Mouse (Mus musculus): ENCODE results near the gene Sh3kbp1. TPM values are rescaled to one million over a fixed set of nuclear protein-coding genes. Genes with fewer than 3 reads are reported as not detected.

The Sh3kbp1 gene
- polyA plus RNA-seq, 1 experiment from 2014 or later, result 26.3 TPM

- H3K4me2 ChIP-seq, result no peak overlapping the region
- no peak overlapping the region for H3K9ac ChIP-seq (replicated peaks)
- no peak overlapping the region for H3K4me3 ChIP-seq (replicated peaks)
- H3K36me3 ChIP-seq, result no peaks in the 10 kb centered on the region
- no peaks in the 10 kb centered on the region for H3K9me3 ChIP-seq
- H3K27ac ChIP-seq, result no peak overlapping the region
- peaks cover 26% of the 10 kb centered on the region for H3K27me3 ChIP-seq
- no peak for ATAC-seq (ENCODE audit: insufficient number of reproducible peaks, insufficient read depth, low FRiP score, low TSS enrichment, low read depth)
- H3K4me1 ChIP-seq (replicated peaks), result no peaks in the 10 kb centered on the region
- WGBS, result 67% methylated on average over 2 of the region's 2 CpGs
These were observed 212.7 kb downstream of the Sh3kbp1 start for GRCm38 (mm10) chrX:159839786-159840185.

- H3K27ac ChIP-seq, result no peak overlapping the region
- no peak overlapping the region for H3K4me3 ChIP-seq (replicated peaks)
- no peak for ATAC-seq (ENCODE audit: insufficient number of reproducible peaks, insufficient read depth, low FRiP score, low TSS enrichment, low read depth)
These were observed 213.2 kb downstream of the Sh3kbp1 start for GRCm38 (mm10) chrX:159840225-159840624.

GRCm38 (mm10) chrX:159850722-159851121 lies 223.7 kb downstream of the Sh3kbp1 start:
- no peaks in the 10 kb centered on the region for H3K9me3 ChIP-seq
- H3K9ac ChIP-seq (replicated peaks), result no peak overlapping the region
- no peaks in the 10 kb centered on the region for H3K4me1 ChIP-seq (replicated peaks)
- no peak overlapping the region for H3K4me3 ChIP-seq (replicated peaks)
- no peak overlapping the region for H3K4me2 ChIP-seq
- WGBS, result 87% methylated on average over 8 of the region's 8 CpGs
- H3K36me3 ChIP-seq, result no peaks in the 10 kb centered on the region
- no peak for ATAC-seq (ENCODE audit: insufficient number of reproducible peaks, insufficient read depth, low FRiP score, low TSS enrichment, low read depth)
- H3K27me3 ChIP-seq, result peaks cover 15% of the 10 kb centered on the region
- no peak overlapping the region for H3K27ac ChIP-seq

More at GRCm38 (mm10) chrX:159840225-159840624, 213.2 kb downstream of the Sh3kbp1 start:
- no peak overlapping the region for H3K4me2 ChIP-seq
- no peaks in the 10 kb centered on the region for H3K4me1 ChIP-seq (replicated peaks)
- WGBS, result 36% methylated on average over 7 of the region's 7 CpGs
- no peaks in the 10 kb centered on the region for H3K36me3 ChIP-seq
- H3K27me3 ChIP-seq, result peaks cover 22% of the 10 kb centered on the region
- no peaks in the 10 kb centered on the region for H3K9me3 ChIP-seq
- no peak overlapping the region for H3K9ac ChIP-seq (replicated peaks)

GRCm38 (mm10) chrX:159856866-159857265 lies 229.8 kb downstream of the Sh3kbp1 start:
- no peak overlapping the region for H3K27ac ChIP-seq
- H3K4me1 ChIP-seq (replicated peaks), result no peaks in the 10 kb centered on the region
- no peak overlapping the region for H3K9ac ChIP-seq (replicated peaks)
- 90% methylated on average over 1 of the region's 1 CpGs for WGBS
- no peaks in the 10 kb centered on the region for H3K9me3 ChIP-seq
- peaks cover 23% of the 10 kb centered on the region for H3K27me3 ChIP-seq
- no peak overlapping the region for H3K4me3 ChIP-seq (replicated peaks)
- no peak for ATAC-seq (ENCODE audit: insufficient number of reproducible peaks, insufficient read depth, low FRiP score, low TSS enrichment, low read depth)
- H3K36me3 ChIP-seq, result no peaks in the 10 kb centered on the region
- no peak overlapping the region for H3K4me2 ChIP-seq

GRCm38 (mm10) chrX:159858126-159858525 lies 231.1 kb downstream of the Sh3kbp1 start:
- Histone ChIP-seq H3K9ac (replicated peaks) (no peak overlapping the region), H3K27ac (no peak overlapping the region), H3K36me3 (no peaks in the 10 kb centered on the region), H3K27me3 (peaks cover 24% of the 10 kb centered on the region), H3K4me1 (replicated peaks) (no peaks in the 10 kb centered on the region), H3K4me3 (replicated peaks) (no peak overlapping the region), H3K4me2 (no peak overlapping the region), H3K9me3 (no peaks in the 10 kb centered on the region)
- WGBS, result 86% methylated on average over 1 of the region's 1 CpGs
- no peak for ATAC-seq (ENCODE audit: insufficient number of reproducible peaks, insufficient read depth, low FRiP score, low TSS enrichment, low read depth)

- no peak overlapping the region for H3K9ac ChIP-seq (replicated peaks)
- WGBS, result 70% methylated on average over 3 of the region's 3 CpGs
- H3K4me2 ChIP-seq, result no peak overlapping the region
- H3K9me3 ChIP-seq, result no peaks in the 10 kb centered on the region
- no peak overlapping the region for H3K4me3 ChIP-seq (replicated peaks)
- no peaks in the 10 kb centered on the region for H3K36me3 ChIP-seq
- no peaks in the 10 kb centered on the region for H3K4me1 ChIP-seq (replicated peaks)
- no peak overlapping the region for H3K27ac ChIP-seq
- no peak for ATAC-seq (ENCODE audit: insufficient number of reproducible peaks, insufficient read depth, low FRiP score, low TSS enrichment, low read depth)
- peaks cover 33% of the 10 kb centered on the region for H3K27me3 ChIP-seq
These were observed 233.9 kb downstream of the Sh3kbp1 start for GRCm38 (mm10) chrX:159860841-159861530.

- Histone ChIP-seq H3K4me1 (replicated peaks) (no peaks in the 10 kb centered on the region), H3K36me3 (no peaks in the 10 kb centered on the region), H3K27ac (no peak overlapping the region), H3K9me3 (no peaks in the 10 kb centered on the region), H3K4me2 (no peak overlapping the region), H3K4me3 (replicated peaks) (no peak overlapping the region), H3K27me3 (peaks cover 50% of the 10 kb centered on the region), H3K9ac (replicated peaks) (no peak overlapping the region)
- 77% methylated on average over 3 of the region's 3 CpGs for WGBS
- ATAC-seq (ENCODE audit: insufficient number of reproducible peaks, insufficient read depth, low FRiP score, low TSS enrichment, low read depth), result no peak
These were observed 240.6 kb downstream of the Sh3kbp1 start for GRCm38 (mm10) chrX:159867660-159868059.

- H3K9ac ChIP-seq (replicated peaks), result no peak overlapping the region
- no peak overlapping the region for H3K4me2 ChIP-seq
- H3K9me3 ChIP-seq, result no peaks in the 10 kb centered on the region
- H3K4me3 ChIP-seq (replicated peaks), result no peak overlapping the region
- no peaks in the 10 kb centered on the region for H3K4me1 ChIP-seq (replicated peaks)
- H3K27ac ChIP-seq, result no peak overlapping the region
- no peaks in the 10 kb centered on the region for H3K36me3 ChIP-seq
- peaks cover 36% of the 10 kb centered on the region for H3K27me3 ChIP-seq
- ATAC-seq (ENCODE audit: insufficient number of reproducible peaks, insufficient read depth, low FRiP score, low TSS enrichment, low read depth), result no peak
- WGBS, result 79% methylated on average over 2 of the region's 2 CpGs
These were observed 245.4 kb downstream of the Sh3kbp1 start for GRCm38 (mm10) chrX:159872521-159872920.

GRCm38 (mm10) chrX:159877770-159878169 lies 250.7 kb downstream of the Sh3kbp1 start:
- ATAC-seq (ENCODE audit: insufficient number of reproducible peaks, insufficient read depth, low FRiP score, low TSS enrichment, low read depth), result no peak
- H3K4me2 ChIP-seq, result no peak overlapping the region
- no peak overlapping the region for H3K27ac ChIP-seq
- H3K27me3 ChIP-seq, result peaks cover 39% of the 10 kb centered on the region
- H3K9ac ChIP-seq (replicated peaks), result no peak overlapping the region
- WGBS, result 94% methylated on average over 1 of the region's 1 CpGs
- H3K9me3 ChIP-seq, result no peaks in the 10 kb centered on the region
- H3K36me3 ChIP-seq, result no peaks in the 10 kb centered on the region
- no peak overlapping the region for H3K4me3 ChIP-seq (replicated peaks)
- no peaks in the 10 kb centered on the region for H3K4me1 ChIP-seq (replicated peaks)

GRCm38 (mm10) chrX:159879455-159879854 lies 252.4 kb downstream of the Sh3kbp1 start:
- Histone ChIP-seq H3K4me1 (replicated peaks) (no peaks in the 10 kb centered on the region), H3K9me3 (no peaks in the 10 kb centered on the region), H3K4me2 (no peak overlapping the region), H3K4me3 (replicated peaks) (no peak overlapping the region), H3K27ac (no peak overlapping the region), H3K9ac (replicated peaks) (no peak overlapping the region), H3K36me3 (no peaks in the 10 kb centered on the region), H3K27me3 (peaks cover 44% of the 10 kb centered on the region)
- no peak for ATAC-seq (ENCODE audit: insufficient number of reproducible peaks, insufficient read depth, low FRiP score, low TSS enrichment, low read depth)
- 71% methylated on average over 3 of the region's 3 CpGs for WGBS

- no peaks in the 10 kb centered on the region for H3K9me3 ChIP-seq
- no peak overlapping the region for H3K27ac ChIP-seq
- no peak overlapping the region for H3K4me3 ChIP-seq (replicated peaks)
- 93% methylated on average over 5 of the region's 5 CpGs for WGBS
- no peak overlapping the region for H3K9ac ChIP-seq (replicated peaks)
- ATAC-seq (ENCODE audit: insufficient number of reproducible peaks, insufficient read depth, low FRiP score, low TSS enrichment, low read depth), result no peak
- peaks cover 54% of the 10 kb centered on the region for H3K27me3 ChIP-seq
- H3K4me1 ChIP-seq (replicated peaks), result no peaks in the 10 kb centered on the region
- H3K36me3 ChIP-seq, result no peaks in the 10 kb centered on the region
- no peak overlapping the region for H3K4me2 ChIP-seq
These were observed 254.5 kb downstream of the Sh3kbp1 start for GRCm38 (mm10) chrX:159881576-159881975.

- WGBS, result 84% methylated on average over 4 of the region's 4 CpGs
- no peaks in the 10 kb centered on the region for H3K9me3 ChIP-seq
- H3K4me3 ChIP-seq (replicated peaks), result no peak overlapping the region
- no peak overlapping the region for H3K4me2 ChIP-seq
- H3K4me1 ChIP-seq (replicated peaks), result no peaks in the 10 kb centered on the region
- ATAC-seq (ENCODE audit: insufficient number of reproducible peaks, insufficient read depth, low FRiP score, low TSS enrichment, low read depth), result no peak
- H3K36me3 ChIP-seq, result no peaks in the 10 kb centered on the region
- H3K27me3 ChIP-seq, result peaks cover 30% of the 10 kb centered on the region
- H3K9ac ChIP-seq (replicated peaks), result no peak overlapping the region
- H3K27ac ChIP-seq, result no peak overlapping the region
These were observed 269.5 kb downstream of the Sh3kbp1 start for GRCm38 (mm10) chrX:159896536-159896935.

Data from limb, embryonic 12.5 days (tissue).